Mouse (Mus musculus): Measurements from ENCODE around the gene Vegfc. TPM values are rescaled to one million over a fixed set of nuclear protein-coding genes. Genes with fewer than 3 reads are reported as not detected.

Vegfc gene
- total and polyA plus RNA-seq, 3 experiments = not detected

DNA sequence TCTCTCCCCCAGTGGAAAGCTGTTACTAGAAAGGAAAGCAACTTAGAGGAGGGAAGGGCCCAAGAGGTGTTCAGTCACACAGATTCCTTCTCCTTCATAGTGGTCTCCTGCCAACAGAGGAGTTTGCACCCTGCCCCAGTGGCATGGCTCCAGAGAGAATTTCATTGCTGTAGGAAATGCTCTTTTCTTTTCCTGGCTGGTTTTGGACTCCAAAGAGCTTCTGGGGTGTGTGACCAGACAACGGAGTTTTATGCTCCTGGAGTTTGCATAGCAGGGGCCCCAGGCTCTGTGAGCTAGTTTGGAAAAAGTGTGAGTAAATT lies 675 bp downstream of the Vegfc start:
- no peaks in the 10 kb centered on the region for H3K9me3 ChIP-seq (replicated peaks; ENCODE audit: insufficient read depth, low read length)
- no peak for DNase-seq (ENCODE audit: low read depth, low spot score)
- TF ChIP-seq ZNF384 (IDR thresholded peaks at IDR 0.05; ENCODE audit: low read depth, low read length) = no peak
- TF ChIP-seq POLR2A (IDR thresholded peaks at IDR 0.05; ENCODE audit: control insufficient read depth in 1 of 2, insufficient read depth in 1 of 2, low read depth in 1 of 2, low read length in 2 of 2, poor library complexity in 1 of 2) = no peak
- no peak for TF ChIP-seq CHD1 (IDR thresholded peaks at IDR 0.05; ENCODE audit: low read depth, low read length)
- no peak for TF ChIP-seq MAX (IDR thresholded peaks at IDR 0.05; ENCODE audit: low read length)
- TF ChIP-seq POLR2AphosphoS5 (IDR thresholded peaks at IDR 0.05; ENCODE audit: borderline replicate concordance, low read depth, low read length) = no peak
- TF ChIP-seq ZMIZ1 (IDR thresholded peaks at IDR 0.05; ENCODE audit: low read depth, low read length) = no peak
- TF ChIP-seq TCF12 (IDR thresholded peaks at IDR 0.05; ENCODE audit: low read depth, low read length) = no peak
- TF ChIP-seq ZC3H11A (IDR thresholded peaks at IDR 0.05; ENCODE audit: low read depth, low read length) = no peak
- TF ChIP-seq MYB (IDR thresholded peaks at IDR 0.05; ENCODE audit: low read depth, low read length) = no peak
- TF ChIP-seq NRF1 (IDR thresholded peaks at IDR 0.05; ENCODE audit: insufficient read depth, low read depth, low read length, poor library complexity, severe bottlenecking) = no peak
- no peak for TF ChIP-seq POLR2AphosphoS2 (IDR thresholded peaks at IDR 0.05; ENCODE audit: low read length)
- no peak for TF ChIP-seq TBP (IDR thresholded peaks at IDR 0.05; ENCODE audit: low read depth, low read length)
- TF ChIP-seq UBTF (IDR thresholded peaks at IDR 0.05; ENCODE audit: borderline replicate concordance, insufficient read depth, low read depth, low read length) = no peak
- TF ChIP-seq GATA1 (IDR thresholded peaks at IDR 0.05; ENCODE audit: low read depth, low read length) = no peak
- no peak overlapping the region for H3K4me3 ChIP-seq (ENCODE audit: control insufficient read depth in 1 of 2, insufficient read depth in 1 of 2, low read depth in 2 of 2, low read length in 2 of 2)
- H3K27me3 ChIP-seq (ENCODE audit: control insufficient read depth in 1 of 2, insufficient read depth in 2 of 2, low read length in 2 of 2) = no peaks in the 10 kb centered on the region
- H3K27ac ChIP-seq (ENCODE audit: control insufficient read depth, low read depth, low read length) = no peak overlapping the region
- H3K4me1 ChIP-seq (ENCODE audit: control insufficient read depth in 1 of 2, insufficient read depth in 2 of 2, low read length in 2 of 2) = no peaks in the 10 kb centered on the region
- H3K9ac ChIP-seq (ENCODE audit: control insufficient read depth, low read depth, low read length, poor library complexity, severe bottlenecking) = no peak overlapping the region
- no peaks in the 10 kb centered on the region for H3K79me2 ChIP-seq (ENCODE audit: control insufficient read depth, insufficient read depth, low read length, poor library complexity)
- no peaks in the 10 kb centered on the region for H3K36me3 ChIP-seq (ENCODE audit: control insufficient read depth in 1 of 2, insufficient read depth in 2 of 2, low read length in 2 of 2)

DNA sequence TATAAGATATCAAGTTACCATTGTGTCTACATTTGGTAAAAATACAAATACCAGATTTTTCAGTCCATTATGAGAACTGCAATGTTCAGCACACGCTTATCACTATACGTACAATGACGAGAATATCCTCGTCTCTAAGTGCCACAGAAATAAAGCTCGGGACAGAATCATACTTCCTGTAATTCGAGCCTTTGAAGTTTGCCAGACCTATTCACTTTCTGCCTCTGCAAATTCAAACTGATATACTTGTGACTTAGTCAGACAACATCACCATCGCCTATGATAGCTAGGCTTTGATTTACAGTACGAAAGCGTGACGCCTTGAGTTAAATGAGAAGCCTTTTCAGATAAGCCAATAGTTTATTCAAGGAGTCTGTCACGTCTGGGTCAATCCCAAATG lies 1.6 kb downstream of the Vegfc start:
- no peak overlapping the region for H3K9ac ChIP-seq (ENCODE audit: control insufficient read depth, low read depth, low read length, poor library complexity, severe bottlenecking)
- H3K36me3 ChIP-seq (ENCODE audit: control insufficient read depth in 1 of 2, insufficient read depth in 2 of 2, low read length in 2 of 2) = no peaks in the 10 kb centered on the region
- TF ChIP-seq USF1 (IDR thresholded peaks at IDR 0.05; ENCODE audit: low read depth, low read length) = no peak
- no peak for TF ChIP-seq MAX (IDR thresholded peaks at IDR 0.05; ENCODE audit: low read length)
- TF ChIP-seq SIN3A (IDR thresholded peaks at IDR 0.05; ENCODE audit: low read length) = no peak
- no peak for TF ChIP-seq POLR2AphosphoS2 (IDR thresholded peaks at IDR 0.05; ENCODE audit: low read length)
- TF ChIP-seq NRF1 (IDR thresholded peaks at IDR 0.05; ENCODE audit: insufficient read depth, low read depth, low read length, poor library complexity, severe bottlenecking) = no peak
- TF ChIP-seq EP300 (IDR thresholded peaks at IDR 0.05; ENCODE audit: low read depth in 1 of 2, low read length in 2 of 2) = no peak
- TF ChIP-seq ZC3H11A (IDR thresholded peaks at IDR 0.05; ENCODE audit: low read depth, low read length) = no peak
- no peak for TF ChIP-seq POLR2A (IDR thresholded peaks at IDR 0.05; ENCODE audit: control insufficient read depth in 1 of 2, insufficient read depth in 1 of 2, low read depth in 1 of 2, low read length in 2 of 2, poor library complexity in 1 of 2)
- no peak for TF ChIP-seq NELFE (IDR thresholded peaks at IDR 0.05; ENCODE audit: low read depth, low read length)
- TF ChIP-seq JUND (IDR thresholded peaks at IDR 0.05; ENCODE audit: low read depth, low read length) = no peak
- TF ChIP-seq ZNF384 (IDR thresholded peaks at IDR 0.05; ENCODE audit: low read depth, low read length) = no peak
- TF ChIP-seq MYC (IDR thresholded peaks at IDR 0.05; ENCODE audit: low read depth, low read length) = no peak
- TF ChIP-seq MXI1 (IDR thresholded peaks at IDR 0.05; ENCODE audit: low read depth, low read length) = no peak
- no peak for TF ChIP-seq ETS1 (IDR thresholded peaks at IDR 0.05; ENCODE audit: low read depth, low read length)
- no peak overlapping the region for H3K4me3 ChIP-seq (ENCODE audit: control insufficient read depth in 1 of 2, insufficient read depth in 1 of 2, low read depth in 2 of 2, low read length in 2 of 2)
- H3K27ac ChIP-seq (ENCODE audit: control insufficient read depth, low read depth, low read length) = no peak overlapping the region
- H3K4me1 ChIP-seq (ENCODE audit: control insufficient read depth in 1 of 2, insufficient read depth in 2 of 2, low read length in 2 of 2) = no peaks in the 10 kb centered on the region
- H3K9me3 ChIP-seq (replicated peaks; ENCODE audit: insufficient read depth, low read length) = no peaks in the 10 kb centered on the region
- no peaks in the 10 kb centered on the region for H3K79me2 ChIP-seq (ENCODE audit: control insufficient read depth, insufficient read depth, low read length, poor library complexity)
- no peak for DNase-seq (ENCODE audit: low read depth, low spot score)
- H3K27me3 ChIP-seq (ENCODE audit: control insufficient read depth in 1 of 2, insufficient read depth in 2 of 2, low read length in 2 of 2) = no peaks in the 10 kb centered on the region
